Mouse (Mus musculus): ENCODE measurements around the gene Egln2. TPM values are rescaled to one million over a fixed set of nuclear protein-coding genes. Genes with fewer than 3 reads are reported as not detected.

The Egln2 gene
- polyA plus RNA-seq, 1 experiment = 61.4 TPM

DNA sequence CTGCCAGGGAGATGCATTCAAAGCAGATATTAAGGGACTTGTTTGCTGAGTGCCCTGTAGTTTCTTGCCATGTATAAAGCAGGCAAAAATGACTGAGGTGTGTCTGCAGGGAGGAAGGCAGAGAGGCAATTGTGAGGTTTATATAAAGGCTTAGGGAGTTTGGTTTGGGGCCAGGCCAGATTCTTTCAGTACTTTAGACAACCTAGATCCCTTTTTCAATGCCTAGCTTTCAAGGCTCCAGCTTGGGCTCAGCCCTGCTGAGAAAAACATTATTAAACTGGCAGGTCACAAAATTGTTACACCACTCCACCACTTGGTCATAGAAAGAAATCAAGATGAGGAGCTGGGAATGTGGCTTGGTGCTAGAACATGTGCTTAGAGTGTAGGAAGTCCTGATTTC, 56.3 kb downstream of the Egln2 start:
- H3K4me2 ChIP-seq (ENCODE audit: low read depth) = no peak overlapping the region
- no peaks in the 10 kb centered on the region for H3K27me3 ChIP-seq (ENCODE audit: control insufficient read depth, insufficient read depth, insufficient read length)
- H3K4me3 ChIP-seq = no peak overlapping the region
- H3K79me2 ChIP-seq (ENCODE audit: control insufficient read depth, insufficient read depth) = no peaks in the 10 kb centered on the region
- H3K36me3 ChIP-seq (ENCODE audit: control insufficient read depth, insufficient read depth) = no peaks in the 10 kb centered on the region
- H3ac ChIP-seq (ENCODE audit: control insufficient read depth, insufficient read length) = no peak overlapping the region
- TF ChIP-seq TCF3 (IDR thresholded peaks at IDR 0.05; ENCODE audit: insufficient read length, low read depth) (no peak), MYOD1 (IDR thresholded peaks at IDR 0.05; ENCODE audit: control insufficient read depth in 1 of 3, insufficient read length in 2 of 3, low read depth in 2 of 3) (no peak), REST (IDR thresholded peaks at IDR 0.05; ENCODE audit: insufficient read depth, insufficient read length) (no peak), CEBPB (IDR thresholded peaks at IDR 0.05; ENCODE audit: insufficient read depth, poor library complexity, severe bottlenecking) (no peak), SRF (IDR thresholded peaks at IDR 0.05; ENCODE audit: control insufficient read depth, insufficient read length, low read depth) (no peak)

Other genes starting within 250 kb of the Egln2 start
- gene Cyp2a22, start 227.4 kb downstream of the Egln2 start, polyA plus RNA-seq (2012; fragmentation: generic; extraction: Trizol) = not detected
- not detected for gene Cyp2a12, start 137.7 kb downstream of the Egln2 start, polyA plus RNA-seq (2012; fragmentation: generic; extraction: Trizol)
- gene Cyp2f2, start 46.9 kb downstream of the Egln2 start, polyA plus RNA-seq (2012; fragmentation: generic; extraction: Trizol) = 0.06 TPM
- gene Cyp2t4, start 13.1 kb downstream of the Egln2 start, polyA plus RNA-seq (2012; fragmentation: generic; extraction: Trizol) = 0.02 TPM
- gene Rab4b, start 12.1 kb upstream of the Egln2 start, polyA plus RNA-seq (2012; fragmentation: generic; extraction: Trizol) = 56.3 TPM
- gene Gm21983, start 14.3 kb upstream of the Egln2 start, polyA plus RNA-seq (2012; fragmentation: generic; extraction: Trizol) = not detected
- 0.13 TPM for gene Mia, start 14.4 kb upstream of the Egln2 start, polyA plus RNA-seq (2012; fragmentation: generic; extraction: Trizol)
- gene BC024978, start 29.0 kb upstream of the Egln2 start, polyA plus RNA-seq (2012; fragmentation: generic; extraction: Trizol) = 5.2 TPM
- 166 TPM for gene Snrpa, start 29.5 kb upstream of the Egln2 start, polyA plus RNA-seq (2012; fragmentation: generic; extraction: Trizol)
- gene Itpkc, start 61.9 kb upstream of the Egln2 start, polyA plus RNA-seq (2012; fragmentation: generic; extraction: Trizol) = 7.1 TPM
- gene Coq8b, start 66.2 kb upstream of the Egln2 start, polyA plus RNA-seq (2012; fragmentation: generic; extraction: Trizol) = 19.1 TPM
- gene Numbl, start 91.6 kb upstream of the Egln2 start, polyA plus RNA-seq (2012; fragmentation: generic; extraction: Trizol) = 28.8 TPM
- 32.5 TPM for gene Ltbp4, start 170.9 kb upstream of the Egln2 start, polyA plus RNA-seq (2012; fragmentation: generic; extraction: Trizol)
- gene Shkbp1, start 189.2 kb upstream of the Egln2 start, polyA plus RNA-seq (2012; fragmentation: generic; extraction: Trizol) = 18.4 TPM
- 0.11 TPM for gene Gm20479, start 190.6 kb upstream of the Egln2 start, polyA plus RNA-seq (2012; fragmentation: generic; extraction: Trizol)